Mouse (Mus musculus): ENCODE results near the gene 4933415A04Rik. TPM values are rescaled to one million over a fixed set of nuclear protein-coding genes. Genes with fewer than 3 reads are reported as not detected.
A peak's percentile ranks its signal among the peaks of the same experiment; 100 is the strongest.

Gene 4933415A04Rik
- total RNA-seq, 2 experiments from 2014 or later: 1.8 TPM

- DNase-seq: no peak
Observed at GRCm38 (mm10) chr11:43632566-43632965, 45.7 kb downstream of the 4933415A04Rik start.

GRCm38 (mm10) chr11:43633165-43633564 lies 46.3 kb downstream of the 4933415A04Rik start:
- no peak for DNase-seq

- peak; percentile 78 for DNase-seq
Observed at GRCm38 (mm10) chr11:43633658-43634401, 47.0 kb downstream of the 4933415A04Rik start.

- DNase-seq: no peak
Observed at GRCm38 (mm10) chr11:43636761-43637160, 49.9 kb downstream of the 4933415A04Rik start.

- no peak for DNase-seq
Observed at GRCm38 (mm10) chr11:43638486-43638885, 51.6 kb downstream of the 4933415A04Rik start.

Other genes with a start within 250 kb of the 4933415A04Rik start
- gene Pttg1, start 160.8 kb upstream of the 4933415A04Rik start, total RNA-seq (2021): 10 to 100 TPM; 44.3 to 48.8 TPM
- gene Slu7, start 153.3 kb upstream of the 4933415A04Rik start, total RNA-seq (2021): 10 to 100 TPM; 36.4 to 38.6 TPM
- gene C1qtnf2, start 112.8 kb upstream of the 4933415A04Rik start, total RNA-seq (2021): 10 to 100 TPM; 11.7 to 12.1 TPM
- 1 to 10 TPM; 8.4 to 9.9 TPM for gene Ccnjl, start 58.3 kb upstream of the 4933415A04Rik start, total RNA-seq (2021)
- gene Fabp6, start 14.5 kb downstream of the 4933415A04Rik start, total RNA-seq (2021): not detected
- gene Pwwp2a, start 95.0 kb downstream of the 4933415A04Rik start, total RNA-seq (2021): 10 to 100 TPM; 33.2 to 42.0 TPM
- 10 to 100 TPM; 46.2 to 48.8 TPM for gene Ttc1, start 161.0 kb downstream of the 4933415A04Rik start, total RNA-seq (2021)

All from adrenal gland, postnatal 10 days (tissue).